Mouse (Mus musculus) kidney, embryonic 15.5 days (tissue): ENCODE measurements around the gene Spon2. TPM values are rescaled to one million over a fixed set of nuclear protein-coding genes. Genes with fewer than 3 reads are reported as not detected.

Experiments
- ATAC-seq: fragments of 200-750 bp; cut with Nextera tagmentation; replicated peaks from 2 replicates; pipeline ENCODE4 v1.8.0; 2017; ENCODE audit warnings: moderate TSS enrichment; ENCODE audit not compliant: low FRiP score
- H3K27ac ChIP-seq: fragments of 300-500 bp; sonication (generic); 2 replicates; pipeline ENCODE4 v1.5.1; 2015; ENCODE audit warnings: mild to moderate bottlenecking, inconsistent platforms
- H3K27me3 ChIP-seq: fragments of 300-500 bp; sonication (generic); 2 replicates; pipeline ENCODE4 v1.6.1; 2015; ENCODE audit warnings: inconsistent platforms
- H3K36me3 ChIP-seq: fragments of 300-500 bp; sonication (generic); 2 replicates; pipeline ENCODE4 v1.6.1; 2015; ENCODE audit warnings: inconsistent platforms
- H3K4me1 ChIP-seq: fragments of 300-500 bp; sonication (generic); 2 replicates; pipeline ENCODE4 v1.6.1; 2015; ENCODE audit warnings: inconsistent platforms
- H3K4me2 ChIP-seq: fragments of 300-500 bp; sonication (generic); 2 replicates; pipeline ENCODE4 v1.6.1; 2015; ENCODE audit warnings: moderate library complexity, mild to moderate bottlenecking, inconsistent platforms
- H3K4me3 ChIP-seq: fragments of 300-500 bp; sonication (generic); replicated peaks from 2 replicates; pipeline ENCODE4 v1.5.1; 2015; ENCODE audit warnings: mild to moderate bottlenecking, inconsistent platforms
- H3K9ac ChIP-seq: fragments of 300-500 bp; sonication (generic); 2 replicates; pipeline ENCODE4 v1.6.1; 2015; ENCODE audit warnings: mild to moderate bottlenecking, inconsistent platforms
- H3K9me3 ChIP-seq: fragments of 300-500 bp; sonication (generic); replicated peaks from 2 replicates; pipeline ENCODE4 v1.6.1; 2016; ENCODE audit warnings: inconsistent platforms
- WGBS: fragments of 180-500 bp; shearing (Covaris S2); methylation state at CpG from one replicate; pipeline ENCODE4 v1.1.7; 2015; ENCODE audit warnings: mixed read lengths; 5-methylcytosine and 5-hydroxymethylcytosine counted together
- polyA plus RNA-seq: library from polyadenylated mRNA; unstranded; fragments of >200 nt; fragmentation: Nextera tagmentation; extraction: Ambion mirVana; gene quantifications from 2 replicates; pipeline ENCODE4 v1.2.1, GENCODE M21; 2015

Spon2 gene
- 6.0 and 13.2 TPM in 2 replicates for polyA plus RNA-seq

DNA sequence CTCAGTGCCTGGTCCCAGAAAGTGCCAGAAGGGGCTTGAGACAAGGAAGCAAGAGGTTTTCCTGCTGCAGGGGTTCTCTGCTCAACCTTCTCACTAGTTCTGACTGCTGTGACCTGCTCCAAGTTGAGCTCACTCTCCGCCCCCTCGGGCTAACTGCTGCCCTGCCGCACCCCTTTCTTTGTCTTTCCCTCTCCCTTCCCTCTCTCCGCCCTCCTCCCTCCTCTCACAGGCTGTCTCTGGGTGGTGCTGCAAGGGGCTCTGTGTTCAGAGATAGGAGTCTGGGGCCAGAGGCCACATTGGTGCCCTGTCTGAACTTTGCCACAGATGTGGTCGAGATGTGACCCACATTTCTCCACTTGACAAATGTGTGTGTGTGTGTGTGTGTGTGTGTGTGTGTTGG lies at the start of gene Spon2:
Gene Spon2 (minus strand): TSS at position 375 of the 400 bp plus-strand sequence.
- H3K9me3 ChIP-seq, result no peaks in the 10 kb centered on the region
- ATAC-seq, result peak; percentile 55; the same call in 1 of the 2 replicates
- peaks cover 45% of the 10 kb centered on the region for H3K4me1 ChIP-seq
- no peaks in the 10 kb centered on the region for H3K27me3 ChIP-seq
- H3K9ac ChIP-seq, result no peak within 1 kb of the TSS
- no peaks in the 10 kb centered on the region for H3K36me3 ChIP-seq
- WGBS, result 31% methylated on average over 5 of the region's 5 CpGs
- H3K4me2 ChIP-seq, result 0 out of 2 replicates have a peak within 1 kb of the TSS, but pooled peaks have one; percentile 13
- peak within 1 kb of the TSS; percentile 38; the same call in 1 of the 2 replicates for H3K27ac ChIP-seq
- no peak within 1 kb of the TSS for H3K4me3 ChIP-seq

DNA sequence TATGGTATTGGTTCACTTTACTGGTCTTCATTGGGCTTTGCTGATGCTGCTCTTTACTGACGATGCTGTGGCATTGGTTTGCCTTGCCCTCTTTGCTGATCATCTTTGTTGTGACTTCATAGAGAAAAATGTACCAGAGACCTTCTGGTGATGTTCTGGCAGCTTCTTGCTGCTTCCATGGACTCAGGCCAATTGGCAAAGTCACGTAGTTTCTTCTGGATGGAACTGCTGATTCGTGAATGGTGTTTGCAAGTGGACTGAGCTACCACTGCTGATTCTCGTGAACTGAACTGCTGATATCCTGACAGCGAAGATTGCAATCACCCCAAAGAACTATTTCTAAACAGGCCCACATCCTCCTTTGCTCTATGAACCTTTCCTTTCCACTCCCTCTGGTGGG lies 36.2 kb upstream of the Spon2 start:
- no peak for ATAC-seq
- Histone ChIP-seq H3K4me2 (no peak overlapping the region), H3K9ac (no peak overlapping the region), H3K36me3 (peaks cover 100% of the 10 kb centered on the region), H3K27me3 (no peaks in the 10 kb centered on the region), H3K27ac (no peak overlapping the region), H3K9me3 (0 out of 2 replicates have a peak, but pooled peaks cover 4% of the 10 kb centered on the region), H3K4me3 (no peak overlapping the region), H3K4me1 (no peaks in the 10 kb centered on the region)
- 93% methylated on average over 5 of the region's 5 CpGs for WGBS

DNA sequence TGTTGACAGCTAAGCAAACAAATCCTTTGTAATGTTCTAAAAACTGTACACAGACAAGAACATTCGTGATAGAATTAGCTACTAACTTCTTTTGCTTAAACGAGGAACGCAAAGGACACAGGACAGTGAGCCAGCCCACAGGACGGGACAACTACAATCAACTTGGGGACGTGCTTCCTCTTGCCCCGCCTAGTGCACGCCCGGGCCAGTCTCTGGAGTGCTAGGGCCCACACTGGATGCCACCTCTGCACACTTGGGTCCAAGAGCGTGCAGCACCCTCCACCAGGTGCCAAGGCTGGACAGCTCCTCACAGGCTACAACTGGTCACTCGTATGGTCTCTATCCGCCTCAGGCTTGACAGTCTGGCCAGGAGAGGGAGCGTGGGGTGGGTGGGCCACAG lies 29.9 kb upstream of the Spon2 start:
- Histone ChIP-seq H3K4me2 (no peak overlapping the region), H3K4me1 (peaks cover 12% of the 10 kb centered on the region), H3K36me3 (peaks cover 93% of the 10 kb centered on the region), H3K27ac (no peak overlapping the region), H3K9ac (no peak overlapping the region), H3K4me3 (no peak overlapping the region), H3K9me3 (no peaks in the 10 kb centered on the region), H3K27me3 (no peaks in the 10 kb centered on the region)
- WGBS, result 86% methylated on average over 12 of the region's 12 CpGs
- no peak for ATAC-seq

DNA sequence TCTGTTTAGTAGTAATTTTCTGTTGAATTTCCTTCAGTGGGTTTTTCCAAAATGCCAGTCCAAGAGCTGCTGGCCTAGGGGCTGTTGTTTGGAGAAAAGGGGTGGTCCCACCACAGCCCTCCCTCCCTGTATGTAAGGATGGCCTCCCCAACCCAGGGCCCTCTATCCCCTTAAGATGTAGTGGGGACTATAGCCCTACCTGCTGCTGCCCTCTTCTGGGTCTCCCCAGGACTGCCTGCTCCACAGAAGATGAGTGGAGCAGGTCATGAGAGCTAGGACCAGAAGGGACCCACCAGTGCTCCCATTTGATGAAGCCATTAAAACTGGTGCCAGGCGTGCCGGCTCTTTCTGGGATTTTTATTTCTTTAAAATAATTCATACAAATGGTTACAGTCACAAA lies 29.1 kb upstream of the Spon2 start:
- Histone ChIP-seq H3K9ac (no peak overlapping the region), H3K4me1 (peaks cover 12% of the 10 kb centered on the region), H3K4me3 (no peak overlapping the region), H3K36me3 (peaks cover 92% of the 10 kb centered on the region), H3K27me3 (no peaks in the 10 kb centered on the region), H3K4me2 (no peak overlapping the region), H3K27ac (no peak overlapping the region), H3K9me3 (no peaks in the 10 kb centered on the region)
- ATAC-seq, result no peak
- WGBS, result 85% methylated on average over 2 of the region's 2 CpGs

DNA sequence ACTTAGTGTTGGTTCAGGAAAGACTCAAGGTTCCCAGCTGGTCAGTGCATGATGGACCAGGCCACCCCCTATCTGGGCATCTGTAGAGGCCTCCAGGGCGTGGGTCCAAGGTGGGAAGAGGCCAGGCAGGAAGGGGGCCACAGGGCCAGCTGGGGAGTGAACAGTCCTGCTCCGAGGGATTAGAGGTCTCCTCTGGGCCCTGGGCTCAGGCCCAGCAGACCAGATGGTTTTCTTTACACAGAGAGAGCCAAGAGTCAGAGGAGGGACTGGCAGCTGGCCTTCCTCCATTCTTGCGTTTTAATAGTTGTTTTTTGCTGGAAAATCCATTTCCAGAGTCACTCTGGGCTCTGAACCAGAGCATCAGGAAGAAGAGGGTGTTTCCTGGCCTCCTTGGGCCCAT lies 27.4 kb upstream of the Spon2 start:
- no peak overlapping the region for H3K9ac ChIP-seq
- H3K27ac ChIP-seq, result peak overlapping the region; percentile 56
- H3K4me1 ChIP-seq, result peaks cover 12% of the 10 kb centered on the region
- H3K4me3 ChIP-seq, result no peak overlapping the region
- H3K4me2 ChIP-seq, result no peak overlapping the region
- H3K36me3 ChIP-seq, result peaks cover 87% of the 10 kb centered on the region
- peak; percentile 46; the same call in 1 of the 2 replicates for ATAC-seq
- H3K27me3 ChIP-seq, result no peaks in the 10 kb centered on the region
- no peaks in the 10 kb centered on the region for H3K9me3 ChIP-seq
- 42% methylated on average over 3 of the region's 3 CpGs for WGBS

DNA sequence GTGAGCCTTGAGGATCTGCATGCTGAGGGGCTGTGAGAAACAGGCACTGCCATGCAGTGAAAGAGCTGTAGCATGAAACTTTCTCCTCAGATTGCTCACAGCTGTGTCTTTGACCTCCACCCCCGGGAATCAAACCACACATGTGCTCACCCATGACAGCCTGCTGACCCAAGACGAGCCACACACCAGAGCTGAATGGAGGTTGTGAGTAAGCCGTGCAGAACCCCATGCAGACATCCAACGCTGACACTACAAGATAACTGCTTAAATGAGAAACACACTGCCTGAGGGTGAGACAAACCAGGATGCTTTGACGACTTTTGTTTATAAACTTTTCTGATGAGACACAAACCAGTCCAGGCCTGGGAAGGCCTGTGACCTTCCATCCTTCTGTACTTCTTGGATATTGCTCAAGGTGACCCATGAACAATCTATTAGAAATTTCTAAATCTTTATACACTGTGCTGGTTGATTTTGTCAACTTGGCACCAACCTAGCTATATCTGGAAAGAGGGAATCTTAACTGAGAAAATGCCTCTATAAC lies 26.2 kb upstream of the Spon2 start:
- Histone ChIP-seq H3K4me3 (no peak overlapping the region), H3K36me3 (peaks cover 75% of the 10 kb centered on the region), H3K9me3 (no peaks in the 10 kb centered on the region), H3K9ac (no peak overlapping the region), H3K27me3 (no peaks in the 10 kb centered on the region), H3K4me2 (no peak overlapping the region), H3K27ac (no peak overlapping the region), H3K4me1 (peaks cover 12% of the 10 kb centered on the region)
- 41% methylated on average over 5 of the region's 5 CpGs for WGBS
- ATAC-seq, result no peak

DNA sequence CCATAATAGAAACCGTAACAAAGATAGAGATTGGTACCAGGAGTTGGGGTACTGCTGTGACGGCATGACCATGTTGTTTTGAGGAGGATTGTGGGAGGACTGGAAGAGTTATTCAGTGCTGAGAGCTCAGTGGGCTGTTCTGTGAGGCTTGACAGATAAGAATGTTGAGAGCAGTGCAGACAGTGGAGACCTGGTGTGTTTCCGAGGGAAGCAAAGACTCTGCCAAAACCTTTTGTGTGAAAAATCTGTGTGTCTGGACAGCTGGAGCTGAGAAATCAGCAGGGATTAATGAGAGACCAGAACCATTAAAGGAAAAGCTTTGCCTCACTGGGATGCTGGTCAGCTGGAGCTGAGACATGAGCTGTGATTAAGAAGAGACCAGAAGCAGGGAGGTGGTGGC lies 21.7 kb upstream of the Spon2 start:
- Histone ChIP-seq H3K27me3 (no peaks in the 10 kb centered on the region), H3K4me1 (peaks cover 15% of the 10 kb centered on the region), H3K4me3 (no peak overlapping the region), H3K9me3 (no peaks in the 10 kb centered on the region), H3K9ac (no peak overlapping the region), H3K4me2 (no peak overlapping the region), H3K36me3 (peaks cover 33% of the 10 kb centered on the region), H3K27ac (0 out of 2 replicates have a peak overlapping the region, but pooled peaks have one; percentile 0)
- no peak for ATAC-seq
- WGBS, result 62% methylated on average over 3 of the region's 3 CpGs

DNA sequence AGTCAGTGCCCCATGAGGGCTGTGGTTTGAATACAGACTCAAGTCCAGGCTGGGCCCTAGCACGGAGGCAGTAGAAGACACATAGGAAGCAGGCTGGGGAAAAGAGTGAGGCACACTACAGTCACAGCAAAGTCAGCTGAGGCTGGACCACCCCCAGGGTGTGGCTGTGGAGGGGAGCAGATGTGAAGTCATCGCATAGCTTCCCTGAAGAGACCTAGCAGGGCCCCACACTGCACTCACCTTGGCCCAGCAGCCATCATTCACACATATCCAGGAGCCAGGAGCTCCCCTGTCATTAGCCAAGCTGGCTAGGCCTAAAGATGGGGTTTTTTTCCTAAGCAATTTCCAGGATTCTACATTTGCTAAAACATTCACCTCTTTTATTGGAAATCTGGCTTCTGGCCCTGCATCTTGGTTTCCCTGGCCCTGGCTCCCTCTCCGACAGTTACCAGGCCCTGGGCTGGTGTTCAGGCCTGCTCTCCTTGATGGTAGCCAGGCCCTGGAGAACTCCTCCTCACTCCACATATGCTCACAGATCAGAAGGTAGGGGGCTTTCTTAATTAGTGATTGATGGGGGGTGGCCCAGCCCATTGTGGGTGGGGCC lies 21.0 kb upstream of the Spon2 start:
- Histone ChIP-seq H3K27ac (no peak overlapping the region), H3K9ac (no peak overlapping the region), H3K27me3 (no peaks in the 10 kb centered on the region), H3K36me3 (peaks cover 30% of the 10 kb centered on the region), H3K4me2 (no peak overlapping the region), H3K4me1 (peaks cover 22% of the 10 kb centered on the region), H3K9me3 (no peaks in the 10 kb centered on the region), H3K4me3 (no peak overlapping the region)
- 74% methylated on average over 3 of the region's 3 CpGs for WGBS
- ATAC-seq, result no peak

DNA sequence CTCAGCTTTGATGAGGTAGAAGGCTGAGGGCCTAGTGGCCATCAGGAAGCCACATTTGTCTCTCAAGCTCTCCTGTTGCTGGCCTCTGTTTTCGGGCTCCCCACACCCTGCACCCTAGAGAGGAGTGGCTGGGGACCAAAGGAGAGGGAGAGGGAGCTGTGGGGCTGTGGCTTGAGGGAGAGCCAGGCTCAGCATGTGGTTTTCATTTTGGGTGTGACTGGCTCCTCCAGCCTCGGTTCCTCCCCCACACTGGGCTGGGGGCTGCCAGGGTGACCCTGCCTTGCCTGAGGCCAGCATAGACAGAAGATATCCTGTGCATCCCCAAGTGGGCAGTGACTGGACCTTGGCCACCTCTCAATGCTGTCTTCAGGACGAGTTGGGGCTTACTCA lies 20.0 kb upstream of the Spon2 start:
- Histone ChIP-seq H3K4me2 (no peak overlapping the region), H3K4me3 (no peak overlapping the region), H3K9ac (no peak overlapping the region), H3K36me3 (peaks cover 20% of the 10 kb centered on the region), H3K27ac (no peak overlapping the region), H3K4me1 (peaks cover 23% of the 10 kb centered on the region), H3K27me3 (no peaks in the 10 kb centered on the region), H3K9me3 (no peaks in the 10 kb centered on the region)
- ATAC-seq, result no peak
- WGBS, result 57% methylated on average over 3 of the region's 3 CpGs

DNA sequence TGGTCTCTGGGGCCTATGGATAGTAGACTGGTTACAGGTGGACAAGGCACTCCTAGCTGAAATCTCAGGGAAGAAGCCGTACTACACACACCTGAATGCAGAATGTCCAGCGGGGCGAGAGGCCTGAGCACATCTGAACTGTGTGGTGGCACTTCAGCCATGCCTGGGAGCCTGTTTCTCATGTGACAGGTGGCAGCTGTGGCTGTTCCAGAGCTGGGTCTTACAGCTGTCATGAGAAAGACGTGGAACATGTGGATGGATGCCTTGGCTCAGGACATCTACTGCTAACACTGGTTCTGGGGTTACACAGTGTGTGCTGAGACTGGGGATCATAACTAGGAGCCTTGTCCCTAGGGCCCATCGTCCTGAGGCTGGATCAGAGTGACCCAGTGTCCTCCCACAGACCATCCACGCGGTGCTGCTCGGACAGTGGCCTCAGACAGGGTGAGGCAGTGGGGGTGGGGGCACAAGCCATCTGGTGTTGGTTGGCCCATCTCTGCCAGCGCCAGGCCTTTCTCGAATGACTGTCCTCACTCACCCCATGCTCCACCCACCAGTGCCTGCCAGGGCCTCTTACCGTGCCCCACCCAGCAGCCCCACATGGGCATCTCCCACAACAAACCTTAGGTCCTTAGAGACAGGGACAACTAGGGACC lies 19.5 kb upstream of the Spon2 start:
- Histone ChIP-seq H3K4me2 (no peak overlapping the region), H3K27me3 (no peaks in the 10 kb centered on the region), H3K4me1 (peaks cover 23% of the 10 kb centered on the region), H3K9ac (no peak overlapping the region), H3K4me3 (no peak overlapping the region), H3K36me3 (peaks cover 16% of the 10 kb centered on the region), H3K9me3 (no peaks in the 10 kb centered on the region), H3K27ac (no peak overlapping the region)
- WGBS, result 66% methylated on average over 11 of the region's 11 CpGs
- no peak for ATAC-seq

DNA sequence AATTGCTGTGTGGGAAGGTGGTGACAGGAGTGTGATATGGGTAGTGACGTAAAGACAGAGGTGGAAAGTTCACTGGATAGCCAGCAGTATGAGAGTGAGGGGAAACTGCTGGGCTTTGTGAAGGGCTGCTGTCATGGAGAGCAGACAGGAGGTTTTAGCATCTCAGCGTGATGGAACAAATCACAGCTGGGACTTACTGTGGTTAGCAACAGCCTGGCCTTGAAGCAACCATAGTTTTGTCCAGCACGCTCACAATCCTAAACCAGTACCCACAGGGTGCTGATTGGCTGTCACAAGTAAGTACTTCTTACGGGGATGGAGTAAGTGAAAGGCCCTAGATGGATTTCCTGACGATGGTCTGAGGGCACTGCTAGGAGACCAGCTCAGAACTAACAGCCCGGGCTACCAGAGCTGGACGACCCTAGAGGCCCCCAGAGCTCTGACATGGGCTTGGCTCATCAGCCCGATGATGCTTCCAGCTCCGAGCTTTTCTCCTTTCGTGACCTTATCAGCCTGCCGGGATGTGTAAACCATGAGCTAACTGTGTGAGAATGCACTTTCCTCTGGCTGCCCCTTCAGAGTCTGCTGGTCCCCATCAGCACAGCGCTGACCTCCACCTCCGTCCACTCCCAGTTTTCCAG lies 16.3 kb upstream of the Spon2 start:
- Histone ChIP-seq H3K36me3 (no peaks in the 10 kb centered on the region), H3K4me2 (no peak overlapping the region), H3K27me3 (no peaks in the 10 kb centered on the region), H3K27ac (peak overlapping the region; percentile 37), H3K9me3 (no peaks in the 10 kb centered on the region), H3K9ac (no peak overlapping the region), H3K4me3 (no peak overlapping the region), H3K4me1 (peaks cover 23% of the 10 kb centered on the region)
- 45% methylated on average over 13 of the region's 13 CpGs for WGBS
- peak; percentile 37; the same call in 1 of the 2 replicates for ATAC-seq

DNA sequence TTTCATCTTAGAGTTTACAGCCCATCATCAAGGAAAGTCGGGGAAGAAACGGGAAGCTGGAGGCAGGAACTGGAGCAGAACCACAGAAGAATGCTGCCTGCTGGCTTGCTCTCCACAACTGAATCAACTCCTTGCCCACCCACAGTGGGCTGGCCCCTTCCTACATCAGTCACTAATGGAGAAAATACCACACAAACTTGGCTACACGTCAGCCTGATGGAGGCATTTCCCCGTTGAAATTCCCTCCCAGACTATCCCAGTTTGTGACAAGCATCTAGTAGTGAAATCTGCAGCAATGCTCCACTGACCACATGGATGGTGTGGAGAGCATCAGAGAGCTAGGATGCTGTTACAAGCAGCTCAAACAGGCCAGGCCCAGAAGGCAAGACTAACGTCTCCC lies 14.5 kb upstream of the Spon2 start:
- Histone ChIP-seq H3K9ac (no peak overlapping the region), H3K36me3 (no peaks in the 10 kb centered on the region), H3K27ac (no peak overlapping the region), H3K4me2 (no peak overlapping the region), H3K27me3 (no peaks in the 10 kb centered on the region), H3K9me3 (no peaks in the 10 kb centered on the region), H3K4me1 (peaks cover 24% of the 10 kb centered on the region), H3K4me3 (no peak overlapping the region)
- 72% methylated on average over 5 of the region's 5 CpGs for WGBS
- ATAC-seq, result no peak
